Mouse (Mus musculus) MEL (cell line): ENCODE results near the gene Mob3a. TPM values are rescaled to one million over a fixed set of nuclear protein-coding genes. Genes with fewer than 3 reads are reported as not detected.

Source experiments
- DNase-seq: peaks from one replicate; pipeline ENCODE4 v3.0.0; 2011; ENCODE audit warnings: low read depth, low spot score
- H3K27ac ChIP-seq: 2 replicates; pipeline ENCODE4 v1.5.1; 2012; ENCODE audit warnings: low read depth, mild to moderate bottlenecking, control low read depth, low read length, moderate library complexity; ENCODE audit not compliant: control insufficient read depth
- H3K27me3 ChIP-seq, 2 experiments: fragments of 150-350 bp in 1 of 2; sonication (generic) in 1 of 2; 2 replicates each; pipeline ENCODE4 v1.6.1; 2012; ENCODE audit warnings: low read length in 2 of 2, mild to moderate bottlenecking in 2 of 2, improper control_type of control experiment in 1 of 2, moderate library complexity in 1 of 2; ENCODE audit not compliant: insufficient read depth in 2 of 2, control insufficient read depth in 1 of 2
- H3K36me3 ChIP-seq, 2 experiments: 2 replicates each; pipeline ENCODE4 v1.6.1; 2012 to 2014; ENCODE audit warnings: low read length in 2 of 2, improper control_type of control experiment in 1 of 2, inconsistent platforms in 1 of 2, mild to moderate bottlenecking in 1 of 2; ENCODE audit not compliant: insufficient read depth in 2 of 2, control insufficient read depth in 1 of 2
- H3K4me1 ChIP-seq, 2 experiments: fragments of 150-350 bp in 1 of 2; sonication (generic) in 1 of 2; 2 replicates each; pipeline ENCODE4 v1.6.1; 2012; ENCODE audit warnings: low read length in 2 of 2, improper control_type of control experiment in 1 of 2, mild to moderate bottlenecking in 1 of 2; ENCODE audit not compliant: insufficient read depth in 2 of 2, control insufficient read depth in 1 of 2
- H3K4me3 ChIP-seq, 2 experiments: fragments of 150-350 bp in 1 of 2; sonication (generic) in 1 of 2; 2 replicates each; pipeline ENCODE4 v1.5.1; 2012; ENCODE audit warnings: low read depth in 2 of 2, low read length in 2 of 2, mild to moderate bottlenecking in 2 of 2, moderate library complexity in 2 of 2, control low read depth in 1 of 2, improper control_type of control experiment in 1 of 2; ENCODE audit not compliant: control insufficient read depth in 1 of 2, insufficient read depth in 1 of 2
- H3K79me2 ChIP-seq: 2 replicates; pipeline ENCODE4 v1.6.1; 2012; ENCODE audit warnings: mild to moderate bottlenecking, low read length, moderate library complexity; ENCODE audit not compliant: control insufficient read depth, poor library complexity, insufficient read depth
- H3K9ac ChIP-seq: 2 replicates; pipeline ENCODE4 v1.6.1; 2012; ENCODE audit warnings: low read depth, mild to moderate bottlenecking, control low read depth, low read length, moderate library complexity; ENCODE audit not compliant: control insufficient read depth, poor library complexity, severe bottlenecking
- H3K9me3 ChIP-seq: fragments of 150-350 bp; sonication (generic); replicated peaks from 2 replicates; pipeline ENCODE4 v1.6.1; 2012; ENCODE audit warnings: mild to moderate bottlenecking, low read length, improper control_type of control experiment, moderate library complexity; ENCODE audit not compliant: insufficient read depth
- BHLHE40 ChIP-seq: IDR thresholded peaks from 2 replicates; pipeline ENCODE4 v1.6.1; 2012; ENCODE audit warnings: low read depth, mild to moderate bottlenecking, inconsistent platforms, low read length, improper control_type of control experiment, borderline replicate concordance
- CHD1 ChIP-seq: IDR thresholded peaks from 2 replicates; pipeline ENCODE4 v1.6.1; 2012; ENCODE audit warnings: low read depth, mild to moderate bottlenecking, inconsistent platforms, low read length, improper control_type of control experiment
- CHD2 ChIP-seq: IDR thresholded peaks from 2 replicates; pipeline ENCODE4 v1.6.1; 2011; ENCODE audit warnings: low read length, improper control_type of control experiment
- CTCF ChIP-seq, 3 experiments: IDR thresholded peaks in 2 of 3; conservative IDR thresholded peaks in 1 of 3; 2 replicates each; pipeline ENCODE4 v1.5.1; 2011 to 2012; ENCODE audit warnings: low read length in 3 of 3, low read depth in 2 of 3, mild to moderate bottlenecking in 2 of 3, improper control_type of control experiment in 1 of 3, inconsistent platforms in 1 of 3, mixed read lengths in 1 of 3, moderate library complexity in 1 of 3; ENCODE audit not compliant: control insufficient read depth in 1 of 3, insufficient read depth in 1 of 3, poor library complexity in 1 of 3, severe bottlenecking in 1 of 3
- E2F4 ChIP-seq: IDR thresholded peaks from 2 replicates; pipeline ENCODE4 v1.6.1; 2011; ENCODE audit warnings: low read depth, low read length, improper control_type of control experiment, borderline replicate concordance
- ELF1 ChIP-seq: IDR thresholded peaks from 2 replicates; pipeline ENCODE4 v1.6.1; 2014; ENCODE audit warnings: low read depth, mild to moderate bottlenecking, inconsistent platforms, low read length, improper control_type of control experiment, moderate library complexity
- EP300 ChIP-seq, 2 experiments: IDR thresholded peaks; 2 replicates each; pipeline ENCODE4 v1.6.1; 2011; ENCODE audit warnings: improper control_type of control experiment in 2 of 2, low read length in 2 of 2, low read depth in 1 of 2, mild to moderate bottlenecking in 1 of 2
- ETS1 ChIP-seq: IDR thresholded peaks from 2 replicates; pipeline ENCODE4 v1.6.1; 2012; ENCODE audit warnings: low read depth, mild to moderate bottlenecking, inconsistent platforms, low read length, improper control_type of control experiment, moderate library complexity
- GABPA ChIP-seq: IDR thresholded peaks from 2 replicates; pipeline ENCODE4 v1.6.1; 2012; ENCODE audit warnings: low read depth, mild to moderate bottlenecking, inconsistent platforms, low read length, improper control_type of control experiment, moderate library complexity
- GATA1 ChIP-seq: IDR thresholded peaks from 2 replicates; pipeline ENCODE4 v1.6.1; 2011; ENCODE audit warnings: low read depth, low read length, improper control_type of control experiment
- HCFC1 ChIP-seq: IDR thresholded peaks from 2 replicates; pipeline ENCODE4 v1.6.1; 2012; ENCODE audit warnings: low read depth, mild to moderate bottlenecking, inconsistent platforms, low read length, improper control_type of control experiment, moderate library complexity
- JUND ChIP-seq: IDR thresholded peaks from 2 replicates; pipeline ENCODE4 v1.6.1; 2011; ENCODE audit warnings: low read depth, mild to moderate bottlenecking, improper control_type of control experiment, low read length
- KAT2A ChIP-seq: conservative IDR thresholded peaks from 2 replicates; pipeline ENCODE4 v1.6.1; 2012; ENCODE audit warnings: low read depth, low read length, improper control_type of control experiment, inconsistent platforms
- MAFK ChIP-seq: IDR thresholded peaks from 2 replicates; pipeline ENCODE4 v1.6.1; 2011; ENCODE audit warnings: low read depth, mild to moderate bottlenecking, low read length, improper control_type of control experiment, borderline replicate concordance
- MAX ChIP-seq: IDR thresholded peaks from 2 replicates; pipeline ENCODE4 v1.6.1; 2011; ENCODE audit warnings: low read length, improper control_type of control experiment
- MAZ ChIP-seq: IDR thresholded peaks from 2 replicates; pipeline ENCODE4 v1.6.1; 2012; ENCODE audit warnings: low read depth, mild to moderate bottlenecking, inconsistent platforms, low read length, improper control_type of control experiment
- MEF2A ChIP-seq: IDR thresholded peaks from 2 replicates; pipeline ENCODE4 v1.6.1; 2014; ENCODE audit warnings: low read depth, mild to moderate bottlenecking, inconsistent platforms, low read length, improper control_type of control experiment; ENCODE audit not compliant: poor library complexity, insufficient replicate concordance, severe bottlenecking; ENCODE audit errors: extremely low read depth
- MXI1 ChIP-seq: IDR thresholded peaks from 2 replicates; pipeline ENCODE4 v1.6.1; 2011; ENCODE audit warnings: mild to moderate bottlenecking, low read depth, low read length, improper control_type of control experiment
- MYB ChIP-seq: IDR thresholded peaks from 2 replicates; pipeline ENCODE4 v1.6.1; 2011; ENCODE audit warnings: mild to moderate bottlenecking, low read depth, low read length, improper control_type of control experiment
- MYC ChIP-seq: IDR thresholded peaks from 2 replicates; pipeline ENCODE4 v1.6.1; 2011; ENCODE audit warnings: low read depth, mild to moderate bottlenecking, low read length, improper control_type of control experiment, moderate library complexity
- NELFE ChIP-seq: IDR thresholded peaks from 2 replicates; pipeline ENCODE4 v1.6.1; 2011; ENCODE audit warnings: low read depth, low read length, improper control_type of control experiment
- POLR2A ChIP-seq, 2 experiments: IDR thresholded peaks; 2 replicates each; pipeline ENCODE4 v1.6.1; 2011 to 2012; ENCODE audit warnings: low read length in 2 of 2, mild to moderate bottlenecking in 2 of 2, control low read depth in 1 of 2, improper control_type of control experiment in 1 of 2, low read depth in 1 of 2, moderate library complexity in 1 of 2; ENCODE audit not compliant: control insufficient read depth in 1 of 2, insufficient read depth in 1 of 2, poor library complexity in 1 of 2
- POLR2AphosphoS2 ChIP-seq: IDR thresholded peaks from 2 replicates; pipeline ENCODE4 v1.6.1; 2011; ENCODE audit warnings: low read length, improper control_type of control experiment
- POLR2AphosphoS5 ChIP-seq: IDR thresholded peaks from 2 replicates; pipeline ENCODE4 v1.6.1; 2012; ENCODE audit warnings: low read depth, borderline replicate concordance, mild to moderate bottlenecking, inconsistent platforms, low read length, moderate library complexity, mixed read lengths
- RAD21 ChIP-seq: IDR thresholded peaks from 2 replicates; pipeline ENCODE4 v1.6.1; 2011; ENCODE audit warnings: mild to moderate bottlenecking, low read depth, low read length, improper control_type of control experiment
- RCOR1 ChIP-seq: IDR thresholded peaks from 2 replicates; pipeline ENCODE4 v1.6.1; 2012; ENCODE audit warnings: low read depth, mild to moderate bottlenecking, inconsistent platforms, low read length, improper control_type of control experiment
- SIN3A ChIP-seq: IDR thresholded peaks from 2 replicates; pipeline ENCODE4 v1.6.1; 2012; ENCODE audit warnings: low read length, improper control_type of control experiment, inconsistent platforms
- SMC3 ChIP-seq: IDR thresholded peaks from 2 replicates; pipeline ENCODE4 v1.6.1; 2011; ENCODE audit warnings: low read depth, low read length, improper control_type of control experiment
- TAL1 ChIP-seq: IDR thresholded peaks from 2 replicates; pipeline ENCODE4 v1.6.1; 2012; ENCODE audit warnings: mild to moderate bottlenecking, inconsistent platforms, low read length, moderate library complexity, mixed read lengths
- TBP ChIP-seq: IDR thresholded peaks from 2 replicates; pipeline ENCODE4 v1.8.0; 2011; ENCODE audit warnings: low read depth, low read length, improper control_type of control experiment
- TCF12 ChIP-seq: IDR thresholded peaks from 2 replicates; pipeline ENCODE4 v1.6.1; 2014; ENCODE audit warnings: low read depth, mild to moderate bottlenecking, inconsistent platforms, low read length, improper control_type of control experiment, moderate library complexity
- USF1 ChIP-seq: IDR thresholded peaks from 2 replicates; pipeline ENCODE4 v1.6.1; 2014; ENCODE audit warnings: low read depth, mild to moderate bottlenecking, inconsistent platforms, low read length, improper control_type of control experiment, moderate library complexity
- USF2 ChIP-seq, 2 experiments: IDR thresholded peaks; 2 replicates each; pipeline ENCODE4 v1.6.1; 2011 to 2012; ENCODE audit warnings: improper control_type of control experiment in 2 of 2, low read length in 2 of 2, borderline replicate concordance in 1 of 2, inconsistent platforms in 1 of 2, low read depth in 1 of 2, mild to moderate bottlenecking in 1 of 2; ENCODE audit not compliant: insufficient read depth in 1 of 2
- ZKSCAN1 ChIP-seq: IDR thresholded peaks from 2 replicates; pipeline ENCODE4 v1.6.1; 2012; ENCODE audit warnings: low read depth, mild to moderate bottlenecking, inconsistent platforms, low read length, improper control_type of control experiment, moderate library complexity
- ZMIZ1 ChIP-seq: IDR thresholded peaks from 2 replicates; pipeline ENCODE4 v1.6.1; 2012; ENCODE audit warnings: low read depth, mild to moderate bottlenecking, inconsistent platforms, low read length, improper control_type of control experiment, moderate library complexity
- ZNF384 ChIP-seq: IDR thresholded peaks from 2 replicates; pipeline ENCODE4 v1.6.1; 2012; ENCODE audit warnings: low read depth, mild to moderate bottlenecking, inconsistent platforms, low read length, improper control_type of control experiment
- polyA plus RNA-seq, 2 experiments: library from polyadenylated mRNA; stranded (reverse) in 1 of 2; unstranded in 1 of 2; fragments of >175 nt in 1 of 2; fragments of >200 nt in 1 of 2; gene quantifications; 2 replicates each; pipeline versions ENCODE4 v1.2.1 to v1.2.4; 2012; ENCODE audit warnings: low replicate concordance in 2 of 2, low read depth in 1 of 2; ENCODE audit not compliant: insufficient read length in 2 of 2, insufficient read depth in 1 of 2, missing spikeins in 1 of 2
- total RNA-seq: library from RNA; depleted of rRNA; stranded (reverse); fragments of 300-350 nt; gene quantifications from 2 replicates; pipeline ENCODE4 v1.2.3, GENCODE M21; 2012

Gene Mob3a
- total and polyA plus RNA-seq, 3 experiments: 38.3 to 63.4 TPM; not detected in 1

DNA sequence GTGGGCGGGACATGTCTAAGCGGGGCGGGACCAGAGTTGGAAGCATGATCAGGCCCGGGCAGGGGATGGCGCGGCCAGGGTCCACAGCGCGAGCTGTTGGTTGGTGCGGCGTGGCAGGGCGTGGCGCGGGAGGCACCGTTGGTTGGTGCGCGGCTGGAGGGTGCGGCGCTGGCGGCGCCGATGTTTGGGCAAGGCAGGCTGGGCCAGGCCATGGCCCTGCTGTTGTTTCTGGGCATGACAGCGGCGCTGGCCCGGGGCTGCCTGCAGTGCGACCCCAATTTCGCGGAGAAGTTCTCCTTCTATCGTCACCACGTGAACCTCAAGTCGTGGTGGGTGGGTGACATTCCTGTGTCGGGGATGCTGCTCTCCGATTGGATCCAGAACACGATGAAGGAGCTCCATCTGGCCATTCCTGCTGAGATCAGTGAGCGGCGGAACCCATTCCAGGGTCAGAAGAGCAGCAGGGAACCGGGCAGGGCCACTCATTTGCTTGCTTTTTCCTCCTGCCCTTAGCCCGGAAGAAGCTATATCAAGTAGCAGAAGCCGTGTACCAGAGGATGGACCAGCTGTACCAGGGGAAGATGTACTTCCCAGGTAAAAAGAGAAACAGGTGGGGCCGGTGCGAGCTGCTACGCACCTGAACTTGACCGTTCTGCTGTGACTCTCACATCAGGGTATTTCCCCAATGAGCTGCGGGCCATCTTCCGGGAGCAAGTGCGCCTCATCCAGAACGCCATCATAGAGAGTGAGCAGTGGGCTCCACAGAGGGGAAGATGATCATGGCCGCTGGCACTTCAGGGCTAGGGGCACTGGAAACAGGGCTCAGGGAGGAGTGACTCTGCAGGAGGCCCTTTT lies 986 bp upstream of the Mob3a start:
- H3K9ac ChIP-seq: peak overlapping the region; percentile 63
- no peaks in the 10 kb centered on the region for H3K9me3 ChIP-seq
- H3K36me3 ChIP-seq: peaks cover 0 to 20% of the 10 kb centered on the region in 2 experiments; a peak in 2 of 4 replicates
- H3K4me1 ChIP-seq: peaks cover 17 to 33% of the 10 kb centered on the region in 2 experiments
- peak overlapping the region; percentile 60 to 93 for H3K4me3 ChIP-seq
- peaks cover 4% of the 10 kb centered on the region for H3K79me2 ChIP-seq
- DNase-seq: peak; percentile 97
- no peaks in the 10 kb centered on the region for H3K27me3 ChIP-seq
- H3K27ac ChIP-seq: peak overlapping the region; percentile 64
- no peak for TF ChIP-seq TCF12
- no peak for TF ChIP-seq TBP
- no peak for TF ChIP-seq USF1
- no peak for TF ChIP-seq USF2 (IDR thresholded peaks at IDR 0.05; ENCODE audit: borderline replicate concordance in 1 of 2, insufficient read depth in 1 of 2, low read depth in 1 of 2, low read length in 2 of 2)
- TF ChIP-seq ZNF384: 0 out of 2 replicates have a peak, but pooled peaks have one; percentile 2
- TF ChIP-seq KAT2A: no peak
- TF ChIP-seq NELFE: peak; percentile 38; the same call in 1 of the 2 replicates
- no peak for TF ChIP-seq E2F4
- no peak for TF ChIP-seq ETS1
- TF ChIP-seq HCFC1: peak; percentile 22; the same call in 1 of the 2 replicates
- no peak for TF ChIP-seq ZMIZ1
- no peak for TF ChIP-seq ZKSCAN1
- TF ChIP-seq MAZ: no peak
- TF ChIP-seq MYC: no peak
- no peak for TF ChIP-seq RAD21
- TF ChIP-seq POLR2A (IDR thresholded peaks at IDR 0.05; ENCODE audit: control insufficient read depth in 1 of 2, insufficient read depth in 1 of 2, low read depth in 1 of 2, low read length in 2 of 2, poor library complexity in 1 of 2): no peak
- peak; percentile 90 for TF ChIP-seq MXI1
- TF ChIP-seq GATA1: no peak
- TF ChIP-seq TAL1: no peak
- no peak for TF ChIP-seq RCOR1
- TF ChIP-seq GABPA: no peak
- TF ChIP-seq SIN3A: peak; percentile 62
- no peak for TF ChIP-seq POLR2AphosphoS5
- no peak for TF ChIP-seq BHLHE40
- TF ChIP-seq MEF2A: no peak
- TF ChIP-seq EP300 (IDR thresholded peaks at IDR 0.05; ENCODE audit: low read depth in 1 of 2, low read length in 2 of 2): no peak
- TF ChIP-seq MAX: peak; percentile 67
- TF ChIP-seq ELF1: no peak
- no peak for TF ChIP-seq CTCF (IDR thresholded peaks at IDR 0.05 in 2 of 3, conservative IDR thresholded peaks at IDR 0.05 in 1 of 3; ENCODE audit: control insufficient read depth in 1 of 3, insufficient read depth in 1 of 3, low read depth in 2 of 3, low read length in 3 of 3, poor library complexity in 1 of 3, severe bottlenecking in 1 of 3)
- no peak for TF ChIP-seq MYB
- TF ChIP-seq POLR2AphosphoS2: no peak
- no peak for TF ChIP-seq JUND
- no peak for TF ChIP-seq CHD1
- no peak for TF ChIP-seq MAFK
- TF ChIP-seq SMC3: no peak
- no peak for TF ChIP-seq CHD2
